Mouse (Mus musculus) left cerebral cortex, adult 2 months (tissue): ENCODE results near the gene Meiob. TPM values are rescaled to one million over a fixed set of nuclear protein-coding genes. Genes with fewer than 3 reads are reported as not detected.

Experiments
- DNase-seq, 2 experiments: peaks; one replicate each; pipeline ENCODE4 v3.0.0; 2021 to 2022; ENCODE audit warnings: low spot score in 2 of 2, mixed read lengths in 1 of 2; ENCODE audit errors: extremely low spot score in 1 of 2
- H3K27ac ChIP-seq: fragments of 200-600 bp; 2 replicates; pipeline ENCODE4 v1.8.1; 2022
- H3K4me3 ChIP-seq: fragments of 200-600 bp; 2 replicates; pipeline ENCODE4 v1.8.1; 2022
- CTCF ChIP-seq: fragments of 200-600 bp; IDR thresholded peaks from 2 replicates; pipeline ENCODE4 v1.8.1; 2022; ENCODE audit warnings: antibody characterized with exemption, mild to moderate bottlenecking, moderate library complexity
- intact Hi-C: fragments of 180-260 bp; cut with DNase I; formaldehyde crosslinking; loops from one replicate; pipeline ENCODE4 v1.15.1; 2025
- total RNA-seq, 2 experiments: library from RNA; stranded (reverse); gene quantifications; 2 replicates each; pipeline ENCODE4 v1.2.3; 2021

Gene Meiob
- total RNA-seq, 2 experiments from 2014 or later = not detected

- TF ChIP-seq CTCF = no peak
- intact Hi-C loops = no loop called here
- no peak for DNase-seq
- Histone ChIP-seq H3K27ac (no peak overlapping the region), H3K4me3 (no peak overlapping the region)
Observed at GRCm38 (mm10) chr17:24857831-24858470, 53.9 kb downstream of the Meiob start.

GRCm38 (mm10) chr17:24858967-24859366 is 54.9 kb downstream of the Meiob start:
- no peak overlapping the region for H3K4me3 ChIP-seq
- intact Hi-C loops = no loop called here
- no peak overlapping the region for H3K27ac ChIP-seq
- DNase-seq = no peak
- no peak for TF ChIP-seq CTCF

- TF ChIP-seq CTCF = no peak
- H3K27ac ChIP-seq = no peak overlapping the region
- intact Hi-C loops = no loop called here
- no peak overlapping the region for H3K4me3 ChIP-seq
- no peak for DNase-seq
Observed at GRCm38 (mm10) chr17:24860076-24860475, 56.0 kb downstream of the Meiob start.

GRCm38 (mm10) chr17:24861785-24862184 is 57.7 kb downstream of the Meiob start:
- no peak for DNase-seq
- Histone ChIP-seq H3K27ac (no peak overlapping the region), H3K4me3 (no peak overlapping the region)
- TF ChIP-seq CTCF = no peak
- intact Hi-C loops = no loop called here

GRCm38 (mm10) chr17:24865776-24866175 is 61.7 kb downstream of the Meiob start, which contains the start of gene Igfals:
Gene Igfals, plus strand, starts transcription at chr17:24865997.
- Histone ChIP-seq H3K27ac (no peak within 1 kb of the TSS), H3K4me3 (no peak within 1 kb of the TSS)
- intact Hi-C loops = no loop called here
- no peak for TF ChIP-seq CTCF
- DNase-seq = no peak

GRCm38 (mm10) chr17:24867914-24868313 is 63.8 kb downstream of the Meiob start:
- intact Hi-C loops = no loop called here
- H3K4me3 ChIP-seq = no peak overlapping the region
- DNase-seq = no peak
- no peak for TF ChIP-seq CTCF
- no peak overlapping the region; the same call in none of the 2 replicates for H3K27ac ChIP-seq

- TF ChIP-seq CTCF = no peak
- Histone ChIP-seq H3K4me3 (no peak overlapping the region), H3K27ac (no peak overlapping the region)
- intact Hi-C loops = no loop called here
- DNase-seq = no peak
Observed at GRCm38 (mm10) chr17:24873695-24874404, 69.8 kb downstream of the Meiob start.

GRCm38 (mm10) chr17:24874405-24874745 is 70.3 kb downstream of the Meiob start:
- no peak for TF ChIP-seq CTCF
- no peak for DNase-seq
- intact Hi-C loops = no loop called here
- no peak overlapping the region for H3K27ac ChIP-seq
- H3K4me3 ChIP-seq = no peak overlapping the region

GRCm38 (mm10) chr17:24874989-24875388 is 70.9 kb downstream of the Meiob start:
- intact Hi-C loops = no loop called here
- Histone ChIP-seq H3K27ac (no peak overlapping the region), H3K4me3 (no peak overlapping the region)
- TF ChIP-seq CTCF = no peak
- DNase-seq = no peak

- no peak overlapping the region for H3K27ac ChIP-seq
- TF ChIP-seq CTCF = no peak
- intact Hi-C loops = no loop called here
- DNase-seq = no peak
- no peak overlapping the region for H3K4me3 ChIP-seq
Observed at GRCm38 (mm10) chr17:24877336-24878116, 73.4 kb downstream of the Meiob start.

GRCm38 (mm10) chr17:24878117-24878397 is 74.0 kb downstream of the Meiob start:
- no peak for TF ChIP-seq CTCF
- DNase-seq = no peak
- H3K27ac ChIP-seq = no peak overlapping the region
- intact Hi-C loops = no loop called here
- no peak overlapping the region for H3K4me3 ChIP-seq

- DNase-seq = no peak
- intact Hi-C loops = no loop called here
- no peak overlapping the region for H3K4me3 ChIP-seq
- no peak for TF ChIP-seq CTCF
- no peak overlapping the region for H3K27ac ChIP-seq
Observed at GRCm38 (mm10) chr17:24878531-24878930, 74.4 kb downstream of the Meiob start.
